Mouse (Mus musculus): ENCODE measurements at regions not wholly inside any gene's neighbourhood (a gene's known extent, or its start where the extent isn't known, plus 50 kb on each side); places are given as distances from the start of the nearest gene placed in this dataset.

- DNase-seq (ENCODE audit: extremely low spot score in 1 of 2, low spot score in 1 of 2): peak in 1 of 2 experiments; percentile 2
Observed at GRCm38 (mm10) chr8:49255954-49256353, 412.2 kb upstream of the Tenm3 start.

DNA sequence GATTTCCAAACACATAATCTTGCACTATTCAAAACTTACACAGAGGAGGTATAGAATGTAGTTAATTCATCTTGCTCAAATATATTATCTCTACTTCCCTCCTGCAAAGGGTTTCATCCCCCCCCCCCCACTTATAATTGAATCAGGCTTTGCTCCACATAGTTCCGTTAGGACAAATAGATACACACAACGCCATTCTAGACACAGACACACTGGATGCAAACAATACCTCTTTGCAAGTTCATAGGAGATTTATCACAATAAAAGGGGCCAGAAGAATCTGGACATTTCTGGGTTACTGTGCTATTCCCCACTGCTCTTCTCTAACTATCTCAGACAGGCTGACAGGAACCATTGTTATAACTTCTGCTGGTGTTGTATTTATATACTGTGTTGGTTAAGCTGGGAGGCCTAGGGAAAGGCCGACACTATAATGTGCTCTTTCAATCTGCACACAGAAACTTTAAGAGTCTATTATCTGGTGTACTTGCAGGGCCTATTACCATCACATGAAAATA is 410.6 kb upstream of the Tenm3 start:
- no peak for DNase-seq (ENCODE audit: extremely low spot score in 1 of 2, low spot score in 1 of 2)

GRCm38 (mm10) chr8:49243002-49243401 is 399.3 kb upstream of the Tenm3 start:
- no peak for DNase-seq (ENCODE audit: extremely low spot score in 1 of 2, low spot score in 1 of 2)

DNA sequence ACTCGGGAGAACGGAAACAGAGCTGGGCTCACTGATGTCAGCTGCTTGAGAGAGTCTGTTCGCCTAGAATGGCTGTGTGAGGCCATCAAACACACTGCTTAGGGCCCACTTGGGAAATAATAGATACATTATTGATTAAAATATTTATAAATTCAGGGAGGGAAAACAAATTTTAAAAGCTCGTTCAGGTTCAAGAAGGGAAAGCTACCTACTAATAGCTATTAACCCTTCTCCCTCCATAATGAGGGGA is 393.0 kb upstream of the Tenm3 start:
- no peak for DNase-seq (ENCODE audit: extremely low spot score in 1 of 2, low spot score in 1 of 2)

- DNase-seq (ENCODE audit: extremely low spot score in 1 of 2, low spot score in 1 of 2): no peak
Observed at GRCm38 (mm10) chr8:49236021-49236821, 392.5 kb upstream of the Tenm3 start.

- DNase-seq (ENCODE audit: extremely low spot score in 1 of 2, low spot score in 1 of 2): no peak
Observed at GRCm38 (mm10) chr8:49223841-49224420, 380.2 kb upstream of the Tenm3 start.

- DNase-seq (ENCODE audit: extremely low spot score in 1 of 2, low spot score in 1 of 2): no peak
Observed at GRCm38 (mm10) chr8:49195333-49195640, 351.5 kb upstream of the Tenm3 start.

GRCm38 (mm10) chr8:49194592-49195332 is 351.0 kb upstream of the Tenm3 start:
- DNase-seq (ENCODE audit: extremely low spot score in 1 of 2, low spot score in 1 of 2): no peak

GRCm38 (mm10) chr8:49186853-49187252 is 343.1 kb upstream of the Tenm3 start:
- DNase-seq (ENCODE audit: extremely low spot score in 1 of 2, low spot score in 1 of 2): no peak

DNA sequence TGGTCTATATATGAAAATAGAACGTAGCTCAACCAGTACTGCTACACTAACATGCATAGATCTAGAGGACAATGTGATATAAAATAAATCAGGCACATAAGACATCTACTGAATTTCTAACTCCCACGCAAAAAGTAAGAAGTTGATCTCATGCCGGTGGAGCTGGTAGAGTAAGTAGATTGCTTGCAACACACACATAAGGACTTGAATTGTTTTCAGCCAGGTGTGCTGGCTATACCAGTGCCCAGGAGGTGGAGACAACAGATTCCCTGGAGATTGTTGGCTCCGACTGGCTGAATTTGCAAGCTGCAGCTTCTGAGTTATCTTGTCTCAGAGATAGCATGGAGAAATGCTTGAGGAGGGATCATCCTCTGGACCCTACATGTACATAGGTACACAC is 331.6 kb upstream of the Tenm3 start:
- DNase-seq (ENCODE audit: extremely low spot score in 1 of 2, low spot score in 1 of 2): no peak

DNA sequence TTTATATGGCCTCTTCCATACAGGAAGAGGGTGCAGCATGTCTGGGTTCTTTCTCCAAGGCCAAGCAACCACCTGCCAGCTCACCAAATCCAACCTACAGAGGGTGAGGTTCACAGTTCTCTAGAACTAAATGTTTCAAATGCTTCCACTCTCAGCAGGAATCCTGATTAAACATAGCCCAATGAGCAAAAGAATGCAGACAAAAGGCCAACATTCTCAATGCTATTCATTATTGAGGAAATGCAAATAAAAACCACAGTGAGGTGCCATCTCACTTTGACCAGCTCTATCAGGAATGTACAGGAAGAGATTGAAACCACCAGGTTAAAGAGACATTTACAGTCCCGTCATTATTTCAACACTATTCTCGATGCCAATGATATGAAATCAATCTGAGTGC is 331.2 kb upstream of the Tenm3 start:
- no peak for DNase-seq (ENCODE audit: extremely low spot score in 1 of 2, low spot score in 1 of 2)

GRCm38 (mm10) chr8:49159318-49159717 is 315.6 kb upstream of the Tenm3 start:
- no peak for DNase-seq (ENCODE audit: extremely low spot score in 1 of 2, low spot score in 1 of 2)

- DNase-seq (ENCODE audit: extremely low spot score in 1 of 2, low spot score in 1 of 2): no peak
Observed at GRCm38 (mm10) chr8:49158201-49158600, 314.4 kb upstream of the Tenm3 start.

GRCm38 (mm10) chr8:49136503-49137044 is 292.8 kb upstream of the Tenm3 start:
- no peak for DNase-seq (ENCODE audit: extremely low spot score in 1 of 2, low spot score in 1 of 2)

- no peak for DNase-seq (ENCODE audit: extremely low spot score in 1 of 2, low spot score in 1 of 2)
Observed at GRCm38 (mm10) chr8:49109095-49109494, 265.3 kb upstream of the Tenm3 start.

DNA sequence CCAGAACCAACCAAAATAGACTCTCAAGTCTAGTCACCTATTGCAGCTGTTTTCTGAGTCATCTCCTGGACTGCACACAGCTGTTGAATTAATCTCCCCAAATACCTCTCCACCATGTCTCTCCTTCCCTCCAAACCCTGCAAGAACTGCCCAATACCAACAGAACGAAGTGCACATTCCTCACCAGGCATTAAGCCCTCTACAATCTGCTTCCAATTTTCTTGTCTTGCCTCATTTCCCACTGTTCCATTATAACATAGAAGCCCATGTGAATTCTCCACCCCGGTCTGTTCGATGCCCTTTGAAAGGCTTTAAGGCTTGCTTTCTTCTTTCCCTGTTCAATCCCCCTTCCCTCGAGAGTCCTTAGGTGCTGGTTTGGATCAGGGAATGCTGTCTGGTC is 264.9 kb upstream of the Tenm3 start:
- no peak for DNase-seq (ENCODE audit: extremely low spot score in 1 of 2, low spot score in 1 of 2)

DNA sequence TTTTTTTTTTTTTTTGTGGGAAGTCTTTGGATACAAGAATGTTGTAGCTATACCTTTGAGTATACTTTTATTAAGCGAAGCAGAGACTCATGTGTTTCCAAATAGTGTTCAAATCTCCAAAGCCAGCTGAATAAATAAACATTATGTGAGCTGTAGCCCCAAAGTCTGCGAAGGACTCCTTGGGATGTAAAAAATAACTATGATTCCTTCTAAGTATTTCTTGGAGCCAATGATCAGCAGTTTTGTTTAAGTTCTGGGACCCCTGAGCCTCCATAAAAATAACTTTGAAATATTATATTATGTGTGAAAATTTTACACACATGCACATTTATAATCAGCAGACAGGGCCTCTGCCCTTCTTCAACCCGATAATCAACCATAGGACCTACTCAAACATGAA is 262.8 kb upstream of the Tenm3 start:
- DNase-seq (ENCODE audit: extremely low spot score in 1 of 2, low spot score in 1 of 2): no peak

GRCm38 (mm10) chr8:49101156-49101555 is 257.4 kb upstream of the Tenm3 start:
- no peak for DNase-seq (ENCODE audit: extremely low spot score in 1 of 2, low spot score in 1 of 2)

DNA sequence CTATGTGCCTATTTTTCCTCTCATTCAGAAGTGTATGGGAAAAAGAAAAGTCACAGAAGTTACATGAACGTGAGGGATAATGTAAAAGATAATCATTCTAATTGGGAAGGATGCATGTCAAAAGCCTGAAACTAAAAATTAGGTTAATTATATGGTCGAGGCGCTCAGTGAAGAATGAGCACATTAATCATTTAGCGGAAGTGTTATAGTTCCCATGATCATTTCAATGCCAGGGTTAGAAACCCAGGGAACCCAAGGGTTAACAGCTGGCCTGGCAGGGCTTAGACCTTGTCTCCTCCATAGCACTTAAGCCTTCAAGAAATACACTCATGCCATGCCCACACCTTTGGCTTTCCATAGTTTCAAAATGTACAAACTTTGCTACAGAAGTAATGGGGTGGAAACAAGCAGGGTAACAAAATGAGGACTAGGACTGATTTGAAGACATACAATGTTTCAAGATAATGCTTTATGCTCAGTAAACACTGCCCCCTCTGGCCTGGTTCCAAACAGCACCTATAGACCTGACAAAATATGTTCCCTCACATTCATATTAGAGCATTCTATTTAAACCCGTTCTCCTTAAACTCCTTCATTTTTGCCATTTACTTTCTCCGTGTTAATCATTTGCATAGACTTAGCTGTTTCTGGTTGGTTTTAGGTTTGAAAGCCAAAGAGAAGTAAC is 240.6 kb upstream of the Tenm3 start:
- no peak for DNase-seq (ENCODE audit: extremely low spot score in 1 of 2, low spot score in 1 of 2)

DNA sequence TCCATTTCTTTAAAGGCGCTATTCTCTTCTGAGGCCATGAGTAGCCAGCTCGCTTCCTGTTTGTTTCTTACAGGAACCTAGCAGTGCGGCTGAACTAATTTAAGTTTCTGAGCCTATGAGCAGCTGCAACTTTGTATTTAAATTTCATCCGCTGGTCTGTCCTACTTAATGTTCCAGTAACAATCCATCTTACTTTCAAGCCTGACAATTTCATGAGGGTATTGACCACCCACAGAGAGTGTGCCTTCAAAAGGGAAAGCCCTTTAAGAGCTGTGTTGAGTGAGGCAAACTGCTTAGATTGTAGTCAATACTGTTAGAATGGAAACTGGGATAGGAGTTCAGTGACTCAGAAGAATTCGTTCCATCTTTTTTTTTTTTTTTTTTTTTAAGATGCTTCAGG is 225.7 kb upstream of the Tenm3 start:
- DNase-seq (ENCODE audit: extremely low spot score in 1 of 2, low spot score in 1 of 2): no peak

DNA sequence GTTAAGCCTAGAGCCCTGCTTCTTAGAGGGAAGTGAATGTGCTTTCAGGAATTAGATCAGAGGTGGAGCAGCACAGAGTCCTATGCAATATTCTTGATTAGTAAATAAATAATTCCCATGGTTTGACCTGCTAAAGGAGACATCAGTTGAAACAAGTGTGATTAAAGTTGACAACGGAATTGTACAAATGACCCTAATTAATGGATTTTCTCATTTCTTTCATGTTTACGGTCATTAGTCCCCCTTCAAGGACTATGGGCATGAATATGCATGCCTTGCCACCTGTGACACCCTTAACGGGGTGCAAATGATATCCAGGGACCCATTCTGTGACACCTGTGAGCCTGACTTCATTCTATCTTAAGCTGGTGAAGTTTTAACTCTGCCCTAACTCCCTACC is 219.5 kb upstream of the Tenm3 start:
- DNase-seq (ENCODE audit: extremely low spot score in 1 of 2, low spot score in 1 of 2): no peak
